Mouse (Mus musculus): ENCODE results near the gene Gm1043. TPM values are rescaled to one million over a fixed set of nuclear protein-coding genes. Genes with fewer than 3 reads are reported as not detected.

The Gm1043 gene
- polyA plus RNA-seq, 1 experiment from 2014 or later: not detected

GRCm38 (mm10) chr5:37245651-37246050 is 160.5 kb downstream of the Gm1043 start:
- peak overlapping the region; percentile 40 for H3K4me3 ChIP-seq (replicated peaks; ENCODE audit: low read depth, low read length)
- peak; percentile 22; the same call in 1 of the 2 replicates for TF ChIP-seq CTCF (IDR thresholded peaks at IDR 0.05; ENCODE audit: low read depth)
- no peak overlapping the region for H3K9ac ChIP-seq (ENCODE audit: low read depth, low read length)
- DNase-seq (ENCODE audit: low spot score) (peak; percentile 47), ATAC-seq (replicated peaks; ENCODE audit: low FRiP score, low read depth) (no peak)
- no peak overlapping the region for H3K27ac ChIP-seq
- H3K4me1 ChIP-seq (replicated peaks; ENCODE audit: insufficient read depth, low read length): peaks cover 13% of the 10 kb centered on the region
- peak overlapping the region; percentile 69 for H3K4me2 ChIP-seq (ENCODE audit: low read length)
- no peaks in the 10 kb centered on the region for H3K36me3 ChIP-seq (ENCODE audit: insufficient read depth, low read length)
- WGBS: under 1% methylated on average over 42 of the region's 42 CpGs
- no peaks in the 10 kb centered on the region for H3K9me3 ChIP-seq (replicated peaks; ENCODE audit: low read length)
- H3K27me3 ChIP-seq (ENCODE audit: insufficient read depth, low read length): peaks cover 56% of the 10 kb centered on the region

GRCm38 (mm10) chr5:37246138-37246910 is 161.2 kb downstream of the Gm1043 start:
- H3K27me3 ChIP-seq (ENCODE audit: insufficient read depth, low read length): peaks cover 49% of the 10 kb centered on the region

DNA sequence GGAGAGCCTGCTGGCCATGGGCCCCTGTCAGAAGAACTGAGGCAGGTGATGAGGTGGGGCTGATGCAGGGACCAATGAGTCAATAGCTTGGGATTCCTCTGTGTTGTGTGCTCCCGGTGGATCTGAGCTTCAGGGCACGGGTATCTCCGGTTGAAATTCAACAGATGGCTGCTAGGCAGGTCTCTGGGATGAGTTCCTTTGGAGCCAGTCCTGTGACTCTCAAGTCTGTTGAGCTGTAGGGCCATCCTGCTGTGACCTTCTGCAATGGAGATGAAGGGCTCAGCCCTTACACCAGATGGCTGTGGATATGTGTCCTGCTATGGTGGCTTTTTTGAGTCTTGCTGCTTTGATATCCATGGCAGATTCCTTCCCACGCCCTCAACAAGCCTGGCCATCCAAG is 162.3 kb downstream of the Gm1043 start:
- H3K36me3 ChIP-seq (ENCODE audit: insufficient read depth, low read length): no peaks in the 10 kb centered on the region
- no peak for TF ChIP-seq CTCF (IDR thresholded peaks at IDR 0.05; ENCODE audit: low read depth)
- H3K4me3 ChIP-seq (replicated peaks; ENCODE audit: low read depth, low read length): no peak overlapping the region
- H3K4me2 ChIP-seq (ENCODE audit: low read length): no peak overlapping the region
- H3K27ac ChIP-seq: no peak overlapping the region
- no peak for ATAC-seq (replicated peaks; ENCODE audit: low FRiP score, low read depth)
- H3K9ac ChIP-seq (ENCODE audit: low read depth, low read length): no peak overlapping the region
- H3K9me3 ChIP-seq (replicated peaks; ENCODE audit: low read length): no peaks in the 10 kb centered on the region
- peaks cover 38% of the 10 kb centered on the region for H3K27me3 ChIP-seq (ENCODE audit: insufficient read depth, low read length)
- 44% methylated on average over 4 of the region's 4 CpGs for WGBS
- no peak for DNase-seq (ENCODE audit: low spot score)
- H3K4me1 ChIP-seq (replicated peaks; ENCODE audit: insufficient read depth, low read length): 0 out of 2 replicates have a peak, but pooled peaks cover 6% of the 10 kb centered on the region

More at GRCm38 (mm10) chr5:37246138-37246910, 161.2 kb downstream of the Gm1043 start:
- Histone ChIP-seq H3K4me2 (ENCODE audit: low read length) (peak overlapping the region; percentile 69), H3K9ac (ENCODE audit: low read depth, low read length) (no peak overlapping the region), H3K4me3 (replicated peaks; ENCODE audit: low read depth, low read length) (peak overlapping the region; percentile 40), H3K4me1 (replicated peaks; ENCODE audit: insufficient read depth, low read length) (peaks cover 13% of the 10 kb centered on the region), H3K27ac (no peak overlapping the region), H3K9me3 (replicated peaks; ENCODE audit: low read length) (no peaks in the 10 kb centered on the region), H3K36me3 (ENCODE audit: insufficient read depth, low read length) (no peaks in the 10 kb centered on the region)
- no peak for TF ChIP-seq CTCF (IDR thresholded peaks at IDR 0.05; ENCODE audit: low read depth)
- no peak for DNase-seq (ENCODE audit: low spot score)
- 0 out of 2 replicates have a peak, but pooled peaks have one; percentile 22 for ATAC-seq (replicated peaks; ENCODE audit: low FRiP score, low read depth)
- WGBS: 2% methylated on average over 27 of the region's 37 CpGs

- Histone ChIP-seq H3K27me3 (ENCODE audit: insufficient read depth, low read length) (peaks cover 24% of the 10 kb centered on the region), H3K4me1 (replicated peaks; ENCODE audit: insufficient read depth, low read length) (0 out of 2 replicates have a peak, but pooled peaks cover 6% of the 10 kb centered on the region), H3K4me2 (ENCODE audit: low read length) (no peak overlapping the region), H3K4me3 (replicated peaks; ENCODE audit: low read depth, low read length) (no peak overlapping the region), H3K9me3 (replicated peaks; ENCODE audit: low read length) (no peaks in the 10 kb centered on the region), H3K27ac (no peak overlapping the region), H3K36me3 (ENCODE audit: insufficient read depth, low read length) (no peaks in the 10 kb centered on the region), H3K9ac (ENCODE audit: low read depth, low read length) (no peak overlapping the region)
- ATAC-seq (replicated peaks; ENCODE audit: low FRiP score, low read depth): no peak
- TF ChIP-seq CTCF (IDR thresholded peaks at IDR 0.05; ENCODE audit: low read depth): no peak
- whole genome bisulfite sequencing: 81% methylated on average over 3 of the region's 3 CpGs
- no peak for DNase-seq (ENCODE audit: low spot score)
These were observed 163.7 kb downstream of the Gm1043 start for GRCm38 (mm10) chr5:37248870-37249269.

DNA sequence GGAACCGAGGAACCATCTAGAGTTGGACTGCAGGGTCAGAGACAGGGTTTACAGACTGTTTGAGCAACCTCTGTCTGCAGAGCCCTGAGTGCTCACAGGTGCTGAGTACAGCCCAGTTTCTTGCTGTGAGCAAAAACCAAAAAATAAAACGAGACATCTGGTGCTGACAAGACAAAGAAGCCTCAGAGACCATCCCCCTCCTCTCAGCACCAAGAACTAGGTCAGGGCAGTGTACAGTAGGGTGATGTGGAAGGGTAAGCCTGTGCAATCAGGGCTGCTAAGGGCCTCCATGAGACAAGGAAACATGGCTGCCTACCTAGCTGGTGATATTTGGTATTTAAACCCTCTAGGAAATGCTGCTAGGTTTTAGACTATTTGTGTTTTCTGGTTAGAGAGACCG is 166.4 kb downstream of the Gm1043 start:
- H3K4me1 ChIP-seq (replicated peaks; ENCODE audit: insufficient read depth, low read length): no peaks in the 10 kb centered on the region
- H3K36me3 ChIP-seq (ENCODE audit: insufficient read depth, low read length): no peaks in the 10 kb centered on the region
- no peak overlapping the region for H3K9ac ChIP-seq (ENCODE audit: low read depth, low read length)
- no peak overlapping the region for H3K4me3 ChIP-seq (replicated peaks; ENCODE audit: low read depth, low read length)
- no peak for ATAC-seq (replicated peaks; ENCODE audit: low FRiP score, low read depth)
- H3K27ac ChIP-seq: no peak overlapping the region
- H3K9me3 ChIP-seq (replicated peaks; ENCODE audit: low read length): no peaks in the 10 kb centered on the region
- 62% methylated on average over 3 of the region's 3 CpGs for WGBS
- H3K27me3 ChIP-seq (ENCODE audit: insufficient read depth, low read length): peaks cover under 1% of the 10 kb centered on the region; the same call in 1 of the 2 replicates
- no peak overlapping the region for H3K4me2 ChIP-seq (ENCODE audit: low read length)
- DNase-seq (ENCODE audit: low spot score): no peak
- no peak for TF ChIP-seq CTCF (IDR thresholded peaks at IDR 0.05; ENCODE audit: low read depth)

DNA sequence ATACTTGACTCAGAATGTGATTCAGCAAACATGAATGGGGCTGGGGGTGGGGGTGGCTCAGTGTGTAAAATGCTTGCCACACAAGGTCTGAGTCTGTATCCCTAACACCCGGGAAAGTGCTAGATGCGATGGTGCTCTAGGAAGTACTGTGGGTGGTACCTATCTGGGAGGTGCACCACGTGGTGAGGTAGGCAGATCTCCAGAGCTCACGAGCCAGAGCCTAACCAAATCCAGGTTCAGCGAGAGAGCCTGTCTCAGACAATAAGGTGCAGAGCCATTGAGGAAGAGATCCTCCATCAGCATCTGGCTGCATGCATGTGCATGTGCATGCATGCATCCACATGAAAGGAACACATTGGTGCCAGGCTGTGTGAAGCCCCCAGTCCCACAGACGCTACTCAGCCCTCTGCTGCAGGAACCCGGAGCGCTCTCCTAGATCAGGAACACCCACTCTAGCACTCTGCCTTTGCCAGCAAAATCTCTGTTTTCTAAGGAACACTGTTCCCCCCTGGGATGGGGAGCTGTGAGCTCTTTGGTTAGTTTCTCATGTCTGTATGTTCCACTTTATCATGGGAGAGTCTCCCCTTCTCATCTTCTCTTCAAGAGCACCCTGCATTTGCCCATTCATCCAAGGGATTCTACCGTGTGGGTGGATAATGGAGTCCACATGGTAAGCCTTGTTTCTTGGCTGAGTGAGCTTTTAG is 167.1 kb downstream of the Gm1043 start:
- H3K9me3 ChIP-seq (replicated peaks; ENCODE audit: low read length): no peaks in the 10 kb centered on the region
- no peak overlapping the region for H3K27ac ChIP-seq
- no peak overlapping the region for H3K9ac ChIP-seq (ENCODE audit: low read depth, low read length)
- TF ChIP-seq CTCF (IDR thresholded peaks at IDR 0.05; ENCODE audit: low read depth): no peak
- no peak for ATAC-seq (replicated peaks; ENCODE audit: low FRiP score, low read depth)
- no peak overlapping the region for H3K4me2 ChIP-seq (ENCODE audit: low read length)
- no peak for DNase-seq (ENCODE audit: low spot score)
- no peak overlapping the region for H3K4me3 ChIP-seq (replicated peaks; ENCODE audit: low read depth, low read length)
- H3K36me3 ChIP-seq (ENCODE audit: insufficient read depth, low read length): no peaks in the 10 kb centered on the region
- H3K4me1 ChIP-seq (replicated peaks; ENCODE audit: insufficient read depth, low read length): no peaks in the 10 kb centered on the region
- 79% methylated on average over 9 of the region's 9 CpGs for WGBS
- no peaks in the 10 kb centered on the region for H3K27me3 ChIP-seq (ENCODE audit: insufficient read depth, low read length)

Data from kidney, postnatal 0 days (tissue).